Mouse (Mus musculus): Measurements from ENCODE around the gene Aqr. TPM values are rescaled to one million over a fixed set of nuclear protein-coding genes. Genes with fewer than 3 reads are reported as not detected.

The Aqr gene
- polyA plus RNA-seq, 1 experiment: 18.4 TPM

DNA sequence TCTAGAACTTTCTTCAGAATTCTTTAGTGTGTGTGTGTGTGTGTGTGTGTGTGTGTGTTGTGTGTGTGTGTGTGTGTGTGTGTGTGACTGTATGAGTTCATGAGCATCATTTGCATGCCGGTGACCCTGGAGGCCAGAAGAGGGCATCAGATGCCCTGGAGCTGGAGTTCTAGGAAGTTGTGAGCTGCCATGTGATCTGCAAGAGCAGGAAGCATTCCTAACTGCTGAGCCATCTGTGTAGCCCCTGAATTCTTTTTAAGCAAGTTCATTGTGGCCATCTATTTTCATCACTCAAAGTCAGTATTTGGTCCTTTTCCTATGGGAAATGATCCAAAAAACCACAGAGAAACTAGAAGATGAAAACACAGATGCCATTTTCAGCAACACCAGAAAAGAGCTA is 92.1 kb downstream of the Aqr start:
- no peak for TF ChIP-seq TCF12 (IDR thresholded peaks at IDR 0.05; ENCODE audit: insufficient read depth, poor library complexity, severe bottlenecking)
- peak; percentile 67 for TF ChIP-seq USF1 (IDR thresholded peaks at IDR 0.05; ENCODE audit: low read depth)
- Histone ChIP-seq H3ac (ENCODE audit: control insufficient read depth, insufficient read length) (no peak overlapping the region), H3K4me3 (no peak overlapping the region), H3K27me3 (ENCODE audit: control insufficient read depth, insufficient read depth, insufficient read length) (no peaks in the 10 kb centered on the region), H3K4me2 (ENCODE audit: low read depth) (no peak overlapping the region), H3K36me3 (ENCODE audit: control insufficient read depth, insufficient read depth) (peaks cover 17% of the 10 kb centered on the region), H3K79me2 (ENCODE audit: control insufficient read depth, insufficient read depth) (no peaks in the 10 kb centered on the region)

DNA sequence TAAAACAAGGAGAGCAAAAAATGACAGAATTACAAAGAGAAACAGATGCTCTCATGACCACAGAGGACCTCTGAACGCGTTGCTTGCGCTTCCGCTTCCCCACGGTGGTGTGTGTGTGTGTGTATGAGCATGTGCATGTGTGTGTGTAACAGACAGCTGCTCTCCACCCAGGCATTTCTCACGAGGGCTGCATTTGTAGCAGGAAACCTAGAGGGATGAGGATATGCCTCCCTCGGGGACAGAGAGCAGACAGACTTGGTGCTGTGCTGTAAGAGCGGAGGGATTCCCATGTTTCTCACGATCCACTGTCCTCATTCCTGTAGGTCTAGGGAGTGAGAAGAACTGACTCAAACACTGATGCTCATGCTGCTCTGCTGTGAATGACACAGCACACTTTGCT is 93.2 kb downstream of the Aqr start:
- no peaks in the 10 kb centered on the region for H3K79me2 ChIP-seq (ENCODE audit: control insufficient read depth, insufficient read depth)
- peaks cover 9% of the 10 kb centered on the region for H3K36me3 ChIP-seq (ENCODE audit: control insufficient read depth, insufficient read depth)
- H3K4me3 ChIP-seq: no peak overlapping the region
- H3K4me2 ChIP-seq (ENCODE audit: low read depth): no peak overlapping the region
- TF ChIP-seq SRF (IDR thresholded peaks at IDR 0.05; ENCODE audit: control insufficient read depth, insufficient read length, low read depth) (no peak), MYOG (IDR thresholded peaks at IDR 0.05; ENCODE audit: control insufficient read depth in 1 of 3, insufficient read depth in 1 of 3, insufficient read length in 2 of 3, low read depth in 2 of 3) (peak in 2 of 3 experiments; percentile 54 to 73), POLR2A (IDR thresholded peaks at IDR 0.05; ENCODE audit: insufficient read length, low read depth) (no peak), TCF3 (IDR thresholded peaks at IDR 0.05; ENCODE audit: insufficient read length, low read depth) (no peak), REST (IDR thresholded peaks at IDR 0.05; ENCODE audit: insufficient read depth, insufficient read length) (no peak), MAX (IDR thresholded peaks at IDR 0.05; ENCODE audit: low read depth) (no peak), POLR2AphosphoS2 (IDR thresholded peaks at IDR 0.05; ENCODE audit: insufficient read length, low read depth) (no peak), MYOD1 (IDR thresholded peaks at IDR 0.05; ENCODE audit: control insufficient read depth in 1 of 3, insufficient read length in 2 of 3, low read depth in 2 of 3) (peak in 2 of 3 experiments; percentile 35 to 43), CEBPB (IDR thresholded peaks at IDR 0.05; ENCODE audit: insufficient read depth, poor library complexity, severe bottlenecking) (no peak)
- H3K27me3 ChIP-seq (ENCODE audit: control insufficient read depth, insufficient read depth, insufficient read length): no peaks in the 10 kb centered on the region
- H3ac ChIP-seq (ENCODE audit: control insufficient read depth, insufficient read length): no peak overlapping the region

DNA sequence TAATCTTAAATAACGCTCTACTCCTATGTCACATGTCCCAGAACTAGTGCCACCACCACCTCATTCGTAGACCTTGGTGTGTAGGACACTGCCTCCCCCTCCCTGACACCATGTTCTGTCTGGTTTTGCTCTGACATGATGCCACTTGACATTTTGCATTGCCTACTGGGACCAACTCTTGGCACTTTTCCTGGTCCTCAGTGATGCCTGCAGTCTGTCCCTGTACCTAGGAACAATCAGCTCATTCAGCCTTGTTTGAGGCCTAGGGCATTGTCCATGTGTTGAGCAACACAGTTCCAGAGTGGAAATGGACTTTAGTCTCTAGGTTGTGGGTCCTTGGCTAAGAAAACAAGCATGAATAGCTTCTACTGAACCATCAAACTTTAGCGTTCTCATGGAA is 97.0 kb downstream of the Aqr start:
- no peaks in the 10 kb centered on the region for H3K79me2 ChIP-seq (ENCODE audit: control insufficient read depth, insufficient read depth)
- H3K4me2 ChIP-seq (ENCODE audit: low read depth): no peak overlapping the region
- no peak overlapping the region for H3K4me3 ChIP-seq
- TF ChIP-seq MAX (IDR thresholded peaks at IDR 0.05; ENCODE audit: low read depth) (no peak), USF1 (IDR thresholded peaks at IDR 0.05; ENCODE audit: low read depth) (no peak), E2F4 (IDR thresholded peaks at IDR 0.05; ENCODE audit: insufficient read depth) (no peak), TCF12 (IDR thresholded peaks at IDR 0.05; ENCODE audit: insufficient read depth, poor library complexity, severe bottlenecking) (no peak), MYOD1 (IDR thresholded peaks at IDR 0.05; ENCODE audit: control insufficient read depth in 1 of 3, insufficient read length in 2 of 3, low read depth in 2 of 3) (no peak), CEBPB (IDR thresholded peaks at IDR 0.05; ENCODE audit: insufficient read depth, poor library complexity, severe bottlenecking) (no peak), SRF (IDR thresholded peaks at IDR 0.05; ENCODE audit: control insufficient read depth, insufficient read length, low read depth) (no peak), TCF3 (IDR thresholded peaks at IDR 0.05; ENCODE audit: insufficient read length, low read depth) (no peak), MYOG (IDR thresholded peaks at IDR 0.05; ENCODE audit: control insufficient read depth in 1 of 3, insufficient read depth in 1 of 3, insufficient read length in 2 of 3, low read depth in 2 of 3) (no peak), POLR2A (IDR thresholded peaks at IDR 0.05; ENCODE audit: insufficient read length, low read depth) (no peak), POLR2AphosphoS2 (IDR thresholded peaks at IDR 0.05; ENCODE audit: insufficient read length, low read depth) (no peak), REST (IDR thresholded peaks at IDR 0.05; ENCODE audit: insufficient read depth, insufficient read length) (no peak)
- H3K27me3 ChIP-seq (ENCODE audit: control insufficient read depth, insufficient read depth, insufficient read length): no peaks in the 10 kb centered on the region
- no peak overlapping the region for H3ac ChIP-seq (ENCODE audit: control insufficient read depth, insufficient read length)
- H3K36me3 ChIP-seq (ENCODE audit: control insufficient read depth, insufficient read depth): no peaks in the 10 kb centered on the region

DNA sequence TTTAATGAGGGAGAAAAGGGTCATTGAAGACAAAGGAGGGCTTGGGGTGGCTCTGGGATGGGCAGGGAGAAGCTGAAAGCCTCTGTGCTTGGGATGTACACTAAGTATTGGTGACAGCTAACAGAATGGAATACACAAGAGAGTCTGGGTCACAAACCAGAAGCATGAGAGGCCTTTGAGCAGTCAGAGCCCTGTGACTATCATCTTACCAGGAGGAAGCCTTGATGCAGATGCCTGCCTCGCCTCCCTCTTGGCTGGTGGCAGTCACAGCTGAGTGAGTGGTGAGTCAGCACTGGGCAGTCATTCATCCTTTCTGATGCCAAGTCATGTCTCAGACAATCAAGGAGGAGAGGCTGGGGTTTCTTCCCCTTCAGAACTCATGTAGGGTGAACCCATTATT is 99.6 kb downstream of the Aqr start:
- Histone ChIP-seq H3ac (ENCODE audit: control insufficient read depth, insufficient read length) (no peak overlapping the region), H3K4me3 (no peak overlapping the region)

DNA sequence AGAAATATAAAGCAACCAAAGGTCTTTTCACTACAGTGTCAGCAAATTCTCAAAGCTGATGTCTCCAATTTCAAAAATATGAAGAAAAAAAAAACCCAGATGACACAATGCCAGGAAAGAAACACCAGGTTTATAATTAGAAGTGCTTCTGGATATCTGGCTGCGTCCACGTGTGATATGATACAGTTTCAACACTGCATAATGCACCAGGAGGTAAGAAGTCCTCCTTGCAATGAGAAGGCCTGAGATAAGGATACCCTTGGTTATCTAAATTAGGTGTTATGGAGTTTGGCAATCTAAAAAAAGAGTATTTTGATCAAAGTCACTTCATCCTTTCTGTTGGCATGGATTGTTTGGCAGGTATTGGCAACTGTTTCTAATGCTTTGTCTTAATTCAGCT is 114.9 kb downstream of the Aqr start:
- Histone ChIP-seq H3K4me2 (ENCODE audit: low read depth) (no peak overlapping the region), H3K4me3 (no peak overlapping the region), H3K27me3 (ENCODE audit: control insufficient read depth, insufficient read depth, insufficient read length) (no peaks in the 10 kb centered on the region), H3ac (ENCODE audit: control insufficient read depth, insufficient read length) (no peak overlapping the region), H3K36me3 (ENCODE audit: control insufficient read depth, insufficient read depth) (no peaks in the 10 kb centered on the region), H3K79me2 (ENCODE audit: control insufficient read depth, insufficient read depth) (no peaks in the 10 kb centered on the region)
- TF ChIP-seq MYOD1 (IDR thresholded peaks at IDR 0.05; ENCODE audit: control insufficient read depth in 1 of 3, insufficient read length in 2 of 3, low read depth in 2 of 3): no peak
- no peak for TF ChIP-seq POLR2AphosphoS2 (IDR thresholded peaks at IDR 0.05; ENCODE audit: insufficient read length, low read depth)
- TF ChIP-seq USF1 (IDR thresholded peaks at IDR 0.05; ENCODE audit: low read depth): no peak
- no peak for TF ChIP-seq REST (IDR thresholded peaks at IDR 0.05; ENCODE audit: insufficient read depth, insufficient read length)
- TF ChIP-seq CEBPB (IDR thresholded peaks at IDR 0.05; ENCODE audit: insufficient read depth, poor library complexity, severe bottlenecking): no peak
- no peak for TF ChIP-seq SRF (IDR thresholded peaks at IDR 0.05; ENCODE audit: control insufficient read depth, insufficient read length, low read depth)
- no peak for TF ChIP-seq TCF12 (IDR thresholded peaks at IDR 0.05; ENCODE audit: insufficient read depth, poor library complexity, severe bottlenecking)
- no peak for TF ChIP-seq E2F4 (IDR thresholded peaks at IDR 0.05; ENCODE audit: insufficient read depth)
- no peak for TF ChIP-seq MAX (IDR thresholded peaks at IDR 0.05; ENCODE audit: low read depth)

More for the DNA sequence above, 99.6 kb downstream of the Aqr start:
- Histone ChIP-seq H3K79me2 (ENCODE audit: control insufficient read depth, insufficient read depth) (no peaks in the 10 kb centered on the region), H3K27me3 (ENCODE audit: control insufficient read depth, insufficient read depth, insufficient read length) (no peaks in the 10 kb centered on the region), H3K36me3 (ENCODE audit: control insufficient read depth, insufficient read depth) (no peaks in the 10 kb centered on the region), H3K4me2 (ENCODE audit: low read depth) (peak overlapping the region; percentile 34)
- TF ChIP-seq POLR2AphosphoS2 (IDR thresholded peaks at IDR 0.05; ENCODE audit: insufficient read length, low read depth): no peak
- TF ChIP-seq REST (IDR thresholded peaks at IDR 0.05; ENCODE audit: insufficient read depth, insufficient read length): no peak
- TF ChIP-seq POLR2A (IDR thresholded peaks at IDR 0.05; ENCODE audit: insufficient read length, low read depth): no peak
- peak; percentile 20 for TF ChIP-seq TCF3 (IDR thresholded peaks at IDR 0.05; ENCODE audit: insufficient read length, low read depth)
- no peak for TF ChIP-seq CEBPB (IDR thresholded peaks at IDR 0.05; ENCODE audit: insufficient read depth, poor library complexity, severe bottlenecking)
- peak; percentile 9 for TF ChIP-seq TCF12 (IDR thresholded peaks at IDR 0.05; ENCODE audit: insufficient read depth, poor library complexity, severe bottlenecking)
- peak in 2 of 3 experiments; percentile 70 to 92 for TF ChIP-seq MYOD1 (IDR thresholded peaks at IDR 0.05; ENCODE audit: control insufficient read depth in 1 of 3, insufficient read length in 2 of 3, low read depth in 2 of 3)
- TF ChIP-seq MYOG (IDR thresholded peaks at IDR 0.05; ENCODE audit: control insufficient read depth in 1 of 3, insufficient read depth in 1 of 3, insufficient read length in 2 of 3, low read depth in 2 of 3): peak; percentile 29 to 92 (median 69)
- no peak for TF ChIP-seq USF1 (IDR thresholded peaks at IDR 0.05; ENCODE audit: low read depth)
- no peak for TF ChIP-seq E2F4 (IDR thresholded peaks at IDR 0.05; ENCODE audit: insufficient read depth)
- TF ChIP-seq SRF (IDR thresholded peaks at IDR 0.05; ENCODE audit: control insufficient read depth, insufficient read length, low read depth): no peak
- no peak for TF ChIP-seq MAX (IDR thresholded peaks at IDR 0.05; ENCODE audit: low read depth)

All from myocyte (in vitro differentiated cells).